Mouse (Mus musculus) testis, postnatal 10 days (tissue): ENCODE results near the gene Dgkq.

ENCODE experiments used
- DNase-seq: peaks from one replicate; pipeline ENCODE4 v3.0.0; 2021; ENCODE audit warnings: low spot score

Gene Dgkq

DNA sequence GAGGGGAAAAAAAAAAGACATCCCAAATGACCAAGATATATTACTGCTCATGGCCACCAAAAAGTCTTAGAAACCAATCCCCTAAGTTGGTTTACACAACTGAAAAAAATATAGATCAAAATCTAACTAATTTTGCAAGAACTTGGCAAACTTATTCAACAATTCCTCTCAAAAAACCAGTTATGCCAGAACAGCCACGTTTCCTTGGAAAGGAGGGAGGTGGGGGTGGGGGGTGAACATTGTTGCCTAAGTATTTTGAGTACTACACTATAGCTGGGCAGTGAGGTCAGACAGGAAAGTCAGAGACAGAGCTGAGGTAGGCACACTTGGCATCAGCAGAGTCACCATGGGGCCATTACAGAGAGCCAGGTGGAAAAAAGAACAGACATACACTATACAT is 69.5 kb downstream of the Dgkq start:
- no peak for DNase-seq
